Mouse (Mus musculus) A20 (cell line): Measurements from ENCODE around the gene P2rx5.

Experiments
- DNase-seq: peaks from one replicate; pipeline ENCODE4 v3.0.0-alpha.2; 2011; ENCODE audit warnings: low read depth, low spot score

P2rx5 gene

GRCm38 (mm10) chr11:73159957-73160810 is at the start of gene P2rx5:
Gene P2rx5, plus strand, starts transcription at chr11:73160421.
- no peak for DNase-seq

- DNase-seq = no peak
These were observed 48.8 kb upstream of the P2rx5 start for GRCm38 (mm10) chr11:73111414-73111813.

GRCm38 (mm10) chr11:73126495-73126894 is 33.7 kb upstream of the P2rx5 start:
- DNase-seq = no peak

GRCm38 (mm10) chr11:73131020-73131419 is 29.2 kb upstream of the P2rx5 start:
- peak; percentile 65 for DNase-seq

DNA sequence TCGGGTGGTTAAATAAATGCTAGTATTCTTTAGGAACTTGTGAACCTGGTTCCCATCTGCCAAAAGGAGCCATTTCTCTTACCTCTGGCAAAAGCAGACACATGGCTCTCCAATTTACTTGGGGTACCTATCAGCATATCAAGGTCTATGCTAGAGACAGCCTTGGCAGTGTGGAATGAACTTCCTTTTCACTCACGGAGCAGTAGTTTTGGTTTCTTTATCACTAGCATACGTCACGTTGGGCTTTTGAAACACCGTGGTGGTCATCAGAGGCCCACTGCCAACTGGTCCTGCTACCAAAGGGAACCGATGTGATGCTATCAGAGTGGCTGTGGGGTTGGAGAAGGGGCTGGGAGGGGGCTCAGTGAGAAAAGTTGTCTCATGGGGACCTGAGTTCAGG is 27.2 kb upstream of the P2rx5 start:
- DNase-seq = peak; percentile 63

GRCm38 (mm10) chr11:73134222-73134621 is 26.0 kb upstream of the P2rx5 start:
- peak; percentile 32 for DNase-seq

DNA sequence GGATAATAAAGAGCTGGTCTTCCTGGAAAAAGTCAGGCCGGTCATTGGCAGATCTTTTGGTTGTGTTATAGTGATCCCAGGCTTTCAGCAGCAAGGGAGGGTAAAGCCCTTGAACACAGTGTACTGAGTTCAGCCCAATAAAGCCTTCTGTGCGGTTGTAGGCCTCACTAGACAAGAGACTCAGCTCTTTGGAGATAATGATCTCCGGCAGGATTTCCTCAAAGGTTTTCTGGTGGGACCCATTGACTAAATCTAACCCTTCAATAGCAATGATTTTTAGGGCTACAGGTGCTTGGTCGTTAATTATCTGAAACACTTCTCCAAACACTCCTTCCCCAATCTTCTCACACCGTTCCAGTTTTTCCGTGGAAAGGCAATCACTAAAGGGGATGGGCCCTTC is 23.6 kb upstream of the P2rx5 start:
- no peak for DNase-seq

DNA sequence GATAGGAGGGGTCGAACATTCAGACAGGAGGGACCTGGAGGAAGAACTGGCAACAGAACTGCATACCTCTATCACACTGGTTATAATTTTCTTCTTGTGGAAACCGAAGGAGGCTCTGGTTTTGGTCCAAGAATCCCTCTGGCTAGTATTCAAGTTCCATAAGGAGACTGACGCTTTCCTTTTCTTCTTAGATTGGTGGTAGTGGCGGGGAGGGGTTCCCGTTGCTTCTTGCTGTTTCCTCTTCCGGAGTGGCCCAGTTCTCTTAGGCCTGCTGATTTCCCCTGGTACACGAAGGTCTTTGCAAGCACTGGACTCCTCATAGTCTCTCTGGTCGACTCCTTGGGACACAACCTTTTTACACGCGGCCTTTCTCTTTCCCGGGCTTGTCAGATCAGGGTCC is 23.1 kb upstream of the P2rx5 start:
- peak; percentile 64 for DNase-seq

GRCm38 (mm10) chr11:73137591-73138501 is 22.4 kb upstream of the P2rx5 start, which contains the start of gene Haspin:
Gene Haspin, minus strand, starts transcription at chr11:73138294.
- DNase-seq = peak; percentile 93

DNA sequence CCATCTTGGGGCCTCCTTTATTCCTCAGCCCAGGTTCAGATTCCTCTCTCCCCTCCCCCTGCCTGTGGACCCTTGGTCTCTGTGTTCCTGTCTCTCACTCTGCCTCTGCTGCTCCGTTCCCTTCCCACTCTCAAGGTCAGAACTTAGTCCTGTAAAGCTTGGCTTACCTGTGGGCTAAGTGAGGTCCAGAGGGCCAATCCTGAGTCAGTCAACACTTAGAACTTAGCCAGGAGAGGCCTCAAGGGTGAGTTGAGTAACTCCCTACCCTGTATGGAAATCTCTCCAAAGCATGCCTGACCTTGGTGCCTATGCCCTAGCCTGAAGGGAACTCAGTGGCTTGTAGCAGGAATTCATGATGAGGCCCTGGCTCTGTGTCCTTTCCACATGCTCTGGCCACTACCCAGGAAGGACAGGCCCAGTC is 15.9 kb upstream of the P2rx5 start:
- no peak for DNase-seq

DNA sequence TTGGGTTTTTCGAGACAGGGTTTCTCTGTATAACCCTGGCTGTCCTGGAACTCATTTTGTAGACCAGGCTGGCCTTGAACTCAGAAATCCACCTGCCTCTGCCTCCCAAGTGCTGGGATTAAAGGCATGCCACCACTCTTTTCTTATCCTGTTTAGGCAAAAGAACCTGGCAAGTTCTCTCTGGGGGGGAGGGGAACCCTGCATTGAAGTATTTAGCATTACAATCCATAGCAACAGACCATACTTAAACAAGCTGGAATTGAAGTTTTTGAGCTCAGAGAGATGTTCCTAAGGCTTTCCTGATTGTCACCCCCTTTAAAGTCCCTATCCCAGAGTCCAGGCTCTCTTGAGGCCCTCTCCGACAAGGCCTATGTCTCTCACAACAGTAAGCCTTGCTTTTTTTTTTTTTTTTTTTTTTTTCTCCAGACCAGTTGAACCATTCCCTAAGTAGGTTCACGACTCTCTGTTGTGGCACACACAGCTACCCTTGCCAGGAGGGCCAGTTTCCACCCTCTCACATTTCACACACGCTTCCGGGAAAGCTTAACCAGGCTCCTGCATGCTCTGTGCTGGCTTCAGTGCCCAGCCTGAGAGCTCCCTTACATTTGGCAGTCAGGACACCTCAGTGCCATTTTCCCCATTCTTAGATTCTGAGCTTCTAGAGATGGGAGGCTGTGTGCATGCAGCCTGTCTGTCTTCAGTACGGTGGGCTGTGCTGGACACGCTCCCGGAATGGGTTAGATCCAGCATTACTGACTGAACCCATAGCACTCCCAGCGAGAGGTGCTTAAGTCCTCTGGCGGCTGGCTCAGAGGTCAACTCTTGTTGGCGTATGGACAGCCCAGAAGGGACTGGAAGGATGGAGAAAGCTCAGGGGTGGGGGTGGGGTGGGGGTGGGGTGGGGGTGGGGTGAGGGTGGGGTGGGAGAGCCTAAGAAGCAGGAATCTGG is 13.9 kb upstream of the P2rx5 start:
- no peak for DNase-seq

- no peak for DNase-seq
These were observed 13.3 kb upstream of the P2rx5 start for GRCm38 (mm10) chr11:73146975-73147365.

GRCm38 (mm10) chr11:73148209-73148608 is 12.0 kb upstream of the P2rx5 start:
- no peak for DNase-seq

- DNase-seq = no peak
These were observed 5.2 kb upstream of the P2rx5 start for GRCm38 (mm10) chr11:73155071-73155470.

GRCm38 (mm10) chr11:73160811-73161200 is 585 bp downstream of the P2rx5 start:
- DNase-seq = no peak

DNA sequence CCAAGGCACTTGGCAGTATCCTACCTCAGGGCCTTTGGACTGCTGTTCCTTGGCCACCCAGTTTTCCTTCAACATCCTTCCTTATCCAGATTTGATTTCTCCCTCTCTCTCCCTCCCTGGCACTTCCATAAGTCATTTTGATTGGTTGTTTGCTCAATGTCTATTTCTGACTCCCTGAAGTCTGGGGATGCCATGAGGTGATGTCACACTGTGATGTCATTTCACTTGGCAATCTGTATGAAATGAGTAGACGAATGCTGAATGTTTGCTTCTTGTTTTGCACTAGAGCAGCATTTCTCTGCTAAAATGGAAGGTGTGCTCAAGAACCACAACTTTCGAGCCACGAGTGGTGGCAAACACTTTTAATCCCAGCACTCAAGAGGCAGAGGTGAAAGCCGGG is 1.4 kb downstream of the P2rx5 start:
- DNase-seq = no peak

- DNase-seq = no peak
These were observed 2.1 kb downstream of the P2rx5 start for GRCm38 (mm10) chr11:73162284-73162683.

GRCm38 (mm10) chr11:73168071-73168470 is 7.8 kb downstream of the P2rx5 start:
- no peak for DNase-seq

DNA sequence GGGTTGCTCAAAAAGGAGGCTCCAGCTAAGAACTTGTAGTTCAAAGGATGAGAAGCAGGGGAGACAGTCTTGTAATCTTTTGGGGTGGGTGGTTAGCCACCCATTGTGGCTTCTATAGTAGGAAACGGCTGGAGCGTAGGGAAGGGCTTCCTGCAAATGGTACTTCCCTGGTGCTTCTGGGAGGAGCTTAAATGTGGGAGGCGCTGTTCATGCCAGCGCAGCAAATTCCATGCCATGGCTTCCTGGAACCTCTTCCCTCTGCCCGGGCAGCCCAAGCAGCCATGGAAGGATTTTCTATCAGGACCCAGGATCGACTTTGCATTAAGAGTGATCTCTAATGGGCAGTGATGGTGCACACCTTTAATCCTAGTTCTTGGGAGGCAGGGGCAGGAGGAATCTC is 8.4 kb downstream of the P2rx5 start:
- DNase-seq = no peak

GRCm38 (mm10) chr11:73169231-73169630 is 9.0 kb downstream of the P2rx5 start:
- DNase-seq = peak; percentile 64

DNA sequence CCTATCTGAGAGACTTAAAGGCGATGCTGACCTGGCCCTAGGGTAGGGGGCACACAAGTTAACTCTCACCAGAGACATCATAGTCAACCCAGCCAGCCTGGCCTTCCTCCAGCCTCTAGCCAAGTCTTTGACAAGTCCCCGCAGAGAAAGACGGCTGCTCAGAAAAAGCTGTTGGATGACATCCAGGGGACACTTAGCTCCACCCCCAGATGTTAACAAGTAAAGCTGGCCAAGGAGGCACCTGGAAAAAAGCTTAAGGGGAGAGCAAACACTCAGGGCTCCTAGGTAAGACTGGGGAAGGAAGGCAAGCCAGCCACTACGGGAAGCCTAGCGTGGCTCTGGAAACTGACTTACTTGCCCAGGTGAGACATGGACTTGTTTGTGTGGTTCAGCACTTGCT is 12.0 kb downstream of the P2rx5 start:
- DNase-seq = no peak
